Mouse (Mus musculus): ENCODE data around the gene Slc38a7. TPM values are rescaled to one million over a fixed set of nuclear protein-coding genes. Genes with fewer than 3 reads are reported as not detected.
"Not testable (repeated sequence)": the region's sequence is repeated elsewhere in the genome, so short reads cannot be mapped to it uniquely, and the experiment has no call there.

The Slc38a7 gene
- total RNA-seq, 2 experiments from 2014 or later: 26.0 to 26.2 TPM

GRCm38 (mm10) chr8:95801476-95802064, 51.8 kb downstream of the Slc38a7 start:
- no peak overlapping the region for H3K27ac ChIP-seq
- DNase-seq (ENCODE audit: extremely low spot score in 1 of 2, low spot score in 2 of 2): no peak
- intact Hi-C loops (cut with DNase I): no loop called here
- TF ChIP-seq CTCF (IDR thresholded peaks at IDR 0.05): no peak
- no peak overlapping the region for H3K4me3 ChIP-seq

DNA sequence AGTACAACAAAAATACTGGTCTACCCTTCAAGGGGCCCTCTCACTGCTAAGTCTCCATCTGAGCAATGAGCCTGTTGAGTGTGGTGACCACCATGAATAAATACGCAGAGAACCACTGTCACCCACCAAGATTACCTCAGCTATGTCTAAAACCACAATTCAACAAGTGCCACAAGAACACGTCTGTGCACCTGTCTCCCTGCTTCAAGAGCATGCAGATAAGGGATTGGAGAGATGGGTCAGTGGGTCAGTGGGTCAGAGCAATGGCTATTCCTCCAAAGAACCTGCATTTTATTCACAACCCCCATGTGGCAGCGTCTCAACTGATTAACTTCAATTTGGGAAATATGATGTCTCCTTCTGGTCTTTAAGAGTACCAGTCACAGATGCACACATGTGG, 53.0 kb downstream of the Slc38a7 start:
- no peak for TF ChIP-seq CTCF (IDR thresholded peaks at IDR 0.05)
- intact Hi-C loops (cut with DNase I): no loop called here
- no peak for DNase-seq (ENCODE audit: extremely low spot score in 1 of 2, low spot score in 2 of 2)
- Histone ChIP-seq H3K4me3 (no peak overlapping the region), H3K27ac (no peak overlapping the region)

DNA sequence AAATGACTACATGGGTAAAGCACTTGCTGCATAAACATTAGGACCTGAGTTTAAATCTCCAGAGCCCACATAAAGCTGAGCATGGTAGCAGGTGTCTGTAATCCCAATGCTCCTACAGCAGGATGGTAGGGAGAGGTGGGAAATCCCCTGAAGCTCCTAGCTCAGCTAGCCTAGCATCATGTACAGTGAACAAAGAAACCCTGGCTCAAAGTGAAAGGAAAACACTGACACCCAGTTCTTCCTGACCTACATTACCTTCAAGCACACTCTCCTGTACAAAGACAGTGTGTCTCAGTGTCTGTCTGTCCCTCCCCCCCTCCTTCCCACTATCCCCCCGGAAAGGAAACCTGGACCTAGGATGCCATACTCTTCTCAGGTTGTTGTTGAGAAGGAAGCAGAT, 53.4 kb downstream of the Slc38a7 start:
- no peak for DNase-seq (ENCODE audit: extremely low spot score in 1 of 2, low spot score in 2 of 2)
- no peak for TF ChIP-seq CTCF (IDR thresholded peaks at IDR 0.05)
- no peak overlapping the region for H3K27ac ChIP-seq
- intact Hi-C loops (cut with DNase I): no loop called here
- H3K4me3 ChIP-seq: no peak overlapping the region

- intact Hi-C loops (cut with DNase I): no loop called here
- Histone ChIP-seq H3K4me3 (no peak overlapping the region), H3K27ac (no peak overlapping the region)
- TF ChIP-seq CTCF (IDR thresholded peaks at IDR 0.05): no peak
- no peak for DNase-seq (ENCODE audit: extremely low spot score in 1 of 2, low spot score in 2 of 2)
These were observed 54.2 kb downstream of the Slc38a7 start for GRCm38 (mm10) chr8:95799117-95799516.

- DNase-seq (ENCODE audit: extremely low spot score in 1 of 2, low spot score in 2 of 2); intact Hi-C loops (cut with DNase I); H3K27ac ChIP-seq; H3K4me3 ChIP-seq: not testable (repeated sequence)
These were observed 57.8 kb downstream of the Slc38a7 start for GRCm38 (mm10) chr8:95795333-95796061.

Other genes with a start within 250 kb of the Slc38a7 start
- 1 to 10 TPM; 2.8 to 3.3 TPM for gene Gins3, start 220.1 kb downstream of the Slc38a7 start, total RNA-seq (2021)
- 1,000 to 10,000 TPM; 1,675 to 1,813 TPM for gene Ndrg4, start 176.6 kb downstream of the Slc38a7 start, total RNA-seq (2021)
- 10 to 100 TPM; 17.7 to 23.5 TPM for gene Setd6, start 137.7 kb downstream of the Slc38a7 start, total RNA-seq (2021)
- gene Cnot1, start 46.1 kb downstream of the Slc38a7 start, total RNA-seq (2021): 100 to 1,000 TPM; 118 to 123 TPM
- gene Sap18b, start 28.2 kb downstream of the Slc38a7 start, total RNA-seq (2021): 10 to 100 TPM; 78.6 to 80.1 TPM
- gene Got2, start 35.0 kb upstream of the Slc38a7 start, total RNA-seq (2021): 100 to 1,000 TPM; 214 to 225 TPM

Data from left cerebral cortex, adult 2 months (tissue).